Mouse (Mus musculus): ENCODE results near the gene Pgpep1.

Gene Pgpep1

GRCm38 (mm10) chr8:70660273-70660725 is at the start of gene Pgpep1:
TSS of gene Pgpep1 (minus strand) at chr8:70660388.
- DNase-seq: no peak

DNA sequence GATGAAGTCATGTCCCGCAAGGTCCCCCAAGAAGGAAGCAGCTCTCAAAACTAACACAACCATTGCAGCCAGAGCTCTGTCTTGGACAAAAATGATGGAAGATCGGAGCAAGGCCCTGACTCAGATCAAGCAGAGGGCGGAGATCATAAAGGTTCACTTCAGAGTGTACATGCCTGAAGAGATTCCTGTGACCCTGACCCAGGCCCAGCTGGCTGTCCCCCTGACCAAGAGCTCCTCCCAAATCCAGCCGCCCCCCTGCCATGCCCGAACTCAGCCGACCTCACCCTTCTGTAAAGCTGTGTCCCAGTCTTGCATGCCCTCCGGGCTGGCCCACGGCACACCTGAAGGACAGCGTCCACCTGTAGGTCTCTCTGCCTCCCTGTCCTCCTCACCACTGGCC is 49.6 kb upstream of the Pgpep1 start:
- DNase-seq: no peak

- DNase-seq: no peak
Observed at GRCm38 (mm10) chr8:70708281-70708680, 48.1 kb upstream of the Pgpep1 start.

GRCm38 (mm10) chr8:70703287-70703686 is 43.1 kb upstream of the Pgpep1 start, which contains the start of gene Iqcn:
TSS of gene Iqcn (plus strand) at chr8:70703457.
- DNase-seq: no peak

- DNase-seq: no peak
Observed at GRCm38 (mm10) chr8:70702842-70703182, 42.6 kb upstream of the Pgpep1 start.

DNA sequence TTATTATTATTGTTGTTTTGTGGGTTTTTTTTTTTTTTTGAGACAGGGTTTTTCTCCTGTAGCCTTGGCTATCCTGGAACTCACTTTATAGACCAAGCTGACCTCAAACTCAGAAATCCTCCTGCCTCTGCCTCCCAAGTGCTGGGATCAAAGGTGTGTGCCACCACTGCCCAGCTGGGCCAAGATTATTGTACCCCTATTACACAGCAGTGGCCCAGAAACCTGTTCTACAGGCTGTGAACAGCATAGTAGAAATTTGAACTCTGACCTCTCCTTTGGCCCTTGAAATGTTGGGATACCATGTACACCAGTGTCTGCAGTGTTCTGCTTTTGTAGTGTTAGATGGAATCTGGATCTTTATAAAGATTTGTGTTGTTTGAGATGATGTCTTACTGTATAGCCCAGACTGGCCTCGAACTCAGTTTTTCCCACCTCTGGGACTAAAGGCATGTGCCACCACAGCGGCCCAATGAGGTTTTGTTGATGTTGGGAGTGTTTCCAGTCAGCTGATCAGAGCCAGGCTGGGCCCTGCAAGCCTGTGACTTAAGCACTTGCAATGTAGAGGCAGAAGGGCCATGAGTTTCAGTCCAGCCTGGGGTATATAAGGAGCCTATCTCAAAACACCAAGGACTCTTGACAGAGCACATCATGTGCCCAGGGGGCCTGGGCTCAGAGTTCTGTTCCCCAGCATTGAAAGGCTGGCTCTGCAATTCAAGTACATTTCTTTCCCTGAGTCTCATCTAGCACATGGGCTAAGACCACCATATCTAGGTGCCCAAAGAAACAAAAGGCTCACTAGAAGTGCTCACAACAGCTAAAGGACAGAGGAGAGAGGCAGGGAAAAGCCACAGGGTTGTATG is 42.0 kb upstream of the Pgpep1 start:
- DNase-seq: no peak

DNA sequence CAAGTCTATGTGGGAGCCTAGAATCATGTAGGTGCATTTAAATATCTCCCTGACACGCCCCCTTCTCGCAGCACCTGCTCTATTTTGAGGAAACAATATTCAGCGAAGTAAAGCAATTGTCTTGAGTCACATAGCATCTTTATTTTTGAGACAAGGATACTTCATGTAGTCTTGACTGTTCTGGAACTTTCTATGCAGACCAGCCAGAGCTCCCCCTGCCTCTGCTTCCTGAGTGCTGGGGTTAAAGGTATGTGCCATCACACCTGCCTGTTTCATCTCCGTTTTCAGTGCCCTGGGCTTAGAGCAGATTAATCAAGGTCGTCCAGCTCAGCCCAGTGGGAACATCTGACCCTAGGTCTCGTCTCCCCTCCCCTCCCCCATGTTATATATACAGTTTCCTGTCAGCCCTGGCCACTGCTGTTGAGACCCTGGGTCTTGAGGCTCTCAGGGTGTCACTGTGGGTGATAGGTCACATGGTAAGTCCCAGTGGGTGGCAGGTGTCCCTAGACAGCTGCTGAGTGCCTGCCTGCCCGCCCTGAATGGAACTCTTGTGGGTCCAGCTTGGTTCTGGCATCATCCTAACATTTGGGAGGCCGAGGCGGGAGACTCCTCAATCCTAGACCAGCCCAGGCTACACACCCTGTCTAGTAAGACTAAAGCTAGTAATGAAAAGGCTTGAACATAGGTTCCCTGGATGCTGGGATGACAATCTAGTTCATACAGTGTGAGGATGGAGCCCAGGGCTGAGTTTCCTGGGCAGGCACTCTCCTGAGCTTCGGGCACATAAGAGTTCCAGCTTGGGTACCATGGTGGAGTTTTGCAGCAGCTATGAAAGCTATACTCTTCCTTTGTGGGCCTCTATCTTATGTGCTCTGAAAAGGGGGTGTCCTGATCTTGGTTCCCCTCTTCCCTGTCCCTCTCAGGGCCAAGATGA is 41.1 kb upstream of the Pgpep1 start:
- no peak for DNase-seq

GRCm38 (mm10) chr8:70700555-70700922 is 40.4 kb upstream of the Pgpep1 start:
- DNase-seq: peak; percentile 92

DNA sequence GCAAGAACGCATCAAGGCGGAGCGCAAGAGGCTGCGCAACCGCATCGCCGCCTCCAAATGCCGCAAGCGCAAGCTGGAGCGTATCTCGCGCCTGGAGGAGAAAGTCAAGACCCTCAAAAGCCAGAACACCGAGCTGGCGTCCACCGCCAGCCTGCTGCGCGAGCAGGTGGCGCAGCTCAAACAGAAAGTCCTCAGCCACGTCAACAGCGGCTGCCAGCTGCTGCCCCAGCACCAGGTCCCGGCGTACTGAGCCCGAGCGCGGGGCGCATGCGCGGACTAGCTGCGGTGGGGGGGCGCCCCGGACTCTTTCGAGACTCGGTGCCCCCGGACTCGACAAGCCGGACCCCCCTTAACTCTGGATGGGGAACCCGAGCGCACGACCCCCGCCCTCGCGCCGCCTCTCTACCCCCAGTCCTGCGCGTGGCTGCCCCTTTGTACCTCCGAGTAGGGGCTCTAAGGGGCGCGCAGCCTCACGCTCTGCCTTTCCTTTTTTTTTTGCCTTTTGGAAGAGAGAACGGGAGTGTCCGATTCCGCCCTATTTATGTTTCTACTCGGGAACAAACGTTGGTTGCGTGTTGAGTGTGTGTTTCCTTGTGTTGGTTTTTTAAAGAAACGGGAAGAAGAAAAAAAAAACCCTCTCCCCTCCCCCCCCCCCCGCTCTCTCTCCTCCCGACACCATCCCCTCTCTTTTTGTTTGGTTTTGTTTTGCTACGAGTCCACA is 39.8 kb upstream of the Pgpep1 start:
- DNase-seq: peak; percentile 85

- peak; percentile 77 for DNase-seq
Observed at GRCm38 (mm10) chr8:70699116-70699833, 39.1 kb upstream of the Pgpep1 start.

DNA sequence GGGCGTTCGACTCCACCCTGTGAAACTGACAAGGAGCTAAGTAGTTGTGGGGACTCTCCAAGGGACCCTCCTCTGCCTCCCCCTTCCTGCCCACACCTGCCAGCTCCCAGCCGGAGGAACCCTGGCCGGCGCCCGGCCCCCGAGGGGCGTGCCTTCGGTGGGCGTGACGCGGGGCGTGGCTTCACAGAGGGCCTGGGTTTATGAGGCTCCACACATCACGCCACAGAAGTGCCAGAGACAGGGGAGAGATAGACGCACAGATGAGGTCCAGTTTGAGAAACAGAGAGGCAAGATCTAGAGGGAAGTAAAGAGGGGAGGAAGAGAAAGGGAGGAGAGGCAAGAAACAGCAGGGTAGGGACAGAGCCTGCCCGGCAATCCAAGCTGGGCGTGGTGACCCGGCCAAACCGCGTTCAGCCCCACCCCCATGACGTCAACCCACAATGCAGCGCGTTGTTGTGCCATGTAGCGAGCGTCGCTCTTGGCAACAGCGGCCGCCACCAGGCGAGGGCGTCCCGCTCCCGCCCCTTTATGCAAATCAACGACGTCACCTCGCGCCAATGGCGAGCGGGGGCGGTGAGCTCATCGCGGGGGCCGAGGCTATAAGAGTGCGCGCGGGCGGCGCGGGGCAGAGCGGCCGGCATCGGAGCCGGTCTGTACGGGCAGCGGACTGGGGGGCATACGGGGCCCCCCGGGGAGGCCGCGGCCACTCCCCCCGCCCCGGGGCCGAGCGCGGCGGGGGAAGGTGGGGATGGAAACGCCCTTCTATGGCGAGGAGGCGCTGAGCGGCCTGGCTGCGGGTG is 38.3 kb upstream of the Pgpep1 start, which contains the start of gene Jund:
TSS of gene Jund (plus strand) at position 640 of the 800 bp plus-strand sequence.
- DNase-seq: peak; percentile 99

GRCm38 (mm10) chr8:70697366-70698250 is 37.4 kb upstream of the Pgpep1 start:
- DNase-seq: no peak

GRCm38 (mm10) chr8:70696946-70697345 is 36.8 kb upstream of the Pgpep1 start:
- DNase-seq: peak; percentile 32

- peak; percentile 82 for DNase-seq
Observed at GRCm38 (mm10) chr8:70696019-70696885, 36.1 kb upstream of the Pgpep1 start.

DNA sequence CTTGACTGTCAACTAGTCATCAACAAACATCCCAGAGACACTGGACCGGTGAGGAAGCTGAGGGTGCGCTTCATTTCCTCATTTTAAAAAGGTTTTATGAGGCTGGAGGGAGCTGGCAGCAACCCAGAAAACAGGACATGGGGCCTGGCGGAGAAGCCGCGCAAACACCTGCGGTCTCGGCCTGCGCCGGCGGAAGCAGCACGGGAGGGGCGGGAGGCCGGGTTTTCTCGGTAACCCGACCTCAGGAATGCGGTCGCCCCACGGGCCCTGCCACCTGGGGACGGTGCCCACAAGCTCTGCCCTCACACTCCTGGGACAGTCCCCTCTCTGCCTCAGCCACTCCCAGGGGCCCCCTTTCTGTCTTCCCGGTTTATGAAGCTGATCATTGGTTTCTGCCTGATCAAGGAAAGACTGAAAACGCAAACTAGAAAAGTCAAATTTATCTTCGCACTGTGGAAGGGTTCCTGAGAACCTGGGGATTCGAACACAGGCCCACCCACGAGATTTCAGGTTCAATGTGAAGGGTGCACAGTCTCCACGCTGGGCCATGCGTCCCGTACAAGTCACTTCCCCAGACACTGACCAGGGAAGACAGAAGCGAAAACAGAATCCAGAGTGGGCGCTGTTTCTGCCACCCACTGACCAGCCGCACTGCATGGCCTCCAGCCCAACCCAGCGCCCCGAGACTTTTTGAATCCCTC is 35.3 kb upstream of the Pgpep1 start:
- peak; percentile 67 for DNase-seq

GRCm38 (mm10) chr8:70693636-70694035 is 33.4 kb upstream of the Pgpep1 start:
- no peak for DNase-seq

DNA sequence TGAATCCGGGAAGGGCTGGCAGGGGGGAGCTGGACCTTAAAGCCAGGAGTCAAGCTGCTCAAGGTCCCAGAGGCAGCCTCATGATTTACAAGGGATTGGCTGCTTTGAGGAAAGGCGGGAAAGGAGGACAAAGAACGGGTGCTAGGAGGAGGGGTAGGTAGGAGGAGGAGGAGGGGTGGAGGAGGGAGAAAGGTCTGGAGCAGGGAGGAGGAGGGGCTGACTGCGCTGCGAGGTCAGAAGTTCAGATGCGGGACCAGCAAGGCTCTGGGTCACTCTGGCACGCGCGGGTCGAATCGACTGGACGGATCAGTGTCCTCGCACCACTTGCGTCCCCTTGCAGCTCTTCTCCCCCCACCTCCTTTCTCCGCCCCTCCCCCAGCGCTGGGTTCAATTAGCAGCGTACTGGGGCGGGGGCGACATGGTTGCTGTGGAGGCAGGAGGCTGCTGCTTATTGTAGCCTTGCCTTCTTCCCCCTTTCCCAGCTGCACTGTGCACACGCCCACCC is 31.6 kb upstream of the Pgpep1 start:
- DNase-seq: peak; percentile 56

- no peak for DNase-seq
Observed at GRCm38 (mm10) chr8:70691230-70691629, 31.0 kb upstream of the Pgpep1 start.
